Mouse (Mus musculus) C2C12 (cell line): ENCODE measurements around the gene Med4.

Source experiments
- CEBPB ChIP-seq: IDR thresholded peaks from one replicate; pipeline ENCODE4 v1.6.1; 2011; ENCODE audit warnings: low read depth, mild to moderate bottlenecking, control low read depth, moderate library complexity
- CTCF ChIP-seq: IDR thresholded peaks from one replicate; pipeline ENCODE4 v1.5.1; 2011; ENCODE audit not compliant: control insufficient read depth, insufficient read depth, insufficient read length
- FOSL1 ChIP-seq: IDR thresholded peaks from one replicate; pipeline ENCODE4 v1.8.0; 2011; ENCODE audit warnings: mild to moderate bottlenecking, low read length; ENCODE audit not compliant: poor library complexity, insufficient read depth, severe bottlenecking
- MAX ChIP-seq: IDR thresholded peaks from one replicate; pipeline ENCODE4 v1.6.1; 2011; ENCODE audit warnings: mild to moderate bottlenecking, control low read depth
- MYOG ChIP-seq: IDR thresholded peaks from one replicate; pipeline ENCODE4 v1.6.1; 2011; ENCODE audit not compliant: control insufficient read depth, insufficient read length; ENCODE audit errors: extremely low read depth
- USF1 ChIP-seq: IDR thresholded peaks from one replicate; pipeline ENCODE4 v1.6.1; 2011; ENCODE audit warnings: low read depth, mild to moderate bottlenecking, control low read depth, moderate library complexity

DNA sequence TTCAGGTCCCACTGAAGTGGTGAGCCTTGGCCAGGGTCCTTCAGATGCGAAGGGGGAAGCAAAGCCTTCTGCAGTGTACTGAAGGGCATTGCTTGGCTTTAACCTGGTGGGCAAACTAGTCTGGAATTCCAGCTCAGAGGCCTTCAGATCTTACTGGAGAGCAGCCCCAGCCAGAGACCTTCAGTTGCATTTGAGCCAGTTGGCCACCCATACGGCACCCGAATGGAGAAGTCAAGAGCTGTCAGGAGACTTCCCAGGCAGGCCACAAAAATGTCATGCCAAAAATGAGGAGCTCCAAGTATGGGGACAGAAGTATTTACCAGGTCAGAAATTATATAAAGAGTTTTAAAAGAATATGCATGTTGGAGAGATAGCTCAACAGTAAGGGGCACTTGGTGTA, 38.2 kb downstream of the Med4 start, which contains the start of gene Nudt15:
- TF ChIP-seq CTCF (no peak), CEBPB (no peak), FOSL1 (no peak), MAX (no peak), USF1 (no peak), MYOG (no peak)
